Comparison of ENCODE assay signal across 8 mouse cellular contexts in the genomic region with DNA sequence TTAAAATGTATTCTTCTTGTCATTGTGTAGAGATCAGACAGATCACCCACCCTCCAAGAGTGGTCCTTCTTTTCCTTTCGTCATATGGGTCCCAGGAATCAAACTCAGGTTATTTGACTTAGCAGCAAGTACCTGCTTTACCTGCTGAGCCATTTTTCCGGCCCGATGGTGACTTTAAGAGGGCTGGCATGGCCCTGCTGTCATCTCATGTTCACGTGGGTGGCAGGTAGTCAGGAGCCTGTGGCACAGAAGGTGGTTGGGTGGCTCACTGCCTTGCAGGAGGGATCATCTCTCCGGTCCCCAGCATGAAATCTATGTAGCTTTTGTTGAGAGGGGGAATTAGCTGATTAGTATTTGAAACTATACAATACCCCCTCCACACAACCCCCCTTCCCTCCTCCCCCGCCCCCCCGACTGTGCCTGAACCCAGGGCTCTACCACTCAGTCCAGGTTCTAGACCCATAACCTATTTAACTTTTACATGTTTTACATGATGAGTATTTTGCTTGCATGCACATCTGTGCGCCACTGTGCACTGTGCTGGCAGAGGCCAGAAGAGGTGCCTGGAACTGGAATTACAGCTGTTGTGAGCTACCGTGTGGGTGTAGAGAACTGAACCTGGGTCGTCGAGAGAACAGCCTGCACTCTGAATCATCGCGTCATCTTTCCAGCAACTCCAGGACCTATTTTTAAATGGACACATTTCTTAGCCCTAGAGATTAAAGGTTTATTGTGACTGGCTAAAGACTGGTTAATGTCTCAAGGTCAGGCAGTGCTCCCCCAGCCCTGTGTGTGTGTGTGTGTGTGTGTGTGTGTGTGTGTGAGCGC. TPM values are rescaled to one million over a fixed set of nuclear protein-coding genes. Genes with fewer than 3 reads are reported as not detected.
DNase-seq lines count a peak whose midpoint lies in the region; ATAC-seq and TF ChIP-seq lines count a peak whose summit lies in the region.

No protein-coding gene starts in this region.

- H3K27me3 ChIP-seq in kidney, embryonic 16.5 days (ENCODE audit: insufficient read depth, low read length) = no peaks in the 10 kb centered on the region
- H3K27me3 ChIP-seq in forebrain, embryonic 16.5 days (replicated peaks; ENCODE audit: control insufficient read depth, insufficient read depth, low read length) = no peaks in the 10 kb centered on the region
- no peaks in the 10 kb centered on the region for H3K27me3 ChIP-seq in liver, postnatal 0 days (ENCODE audit: insufficient read depth, low read length)

- TF ChIP-seq CTCF in liver, postnatal 0 days (IDR thresholded peaks at IDR 0.05; ENCODE audit: low read depth) = no peak

- peak overlapping the region; percentile 84 for H3K4me3 ChIP-seq in kidney, embryonic 16.5 days (ENCODE audit: low read length)
- peak overlapping the region; percentile 95 for H3K4me3 ChIP-seq in forebrain, embryonic 16.5 days (replicated peaks; ENCODE audit: low read length)
- H3K4me3 ChIP-seq in liver, postnatal 0 days (ENCODE audit: low read depth, low read length) = peak overlapping the region; percentile 65

- ATAC-seq in kidney, embryonic 16.5 days (ENCODE audit: low FRiP score, low TSS enrichment) = peak; percentile 37
- peak; percentile 24; the same call in 1 of the 2 replicates for ATAC-seq in forebrain, embryonic 16.5 days
- no peak for ATAC-seq in liver, postnatal 0 days

- H3K9ac ChIP-seq in kidney, embryonic 16.5 days (replicated peaks; ENCODE audit: low read length) = peak overlapping the region; percentile 88
- H3K9ac ChIP-seq in forebrain, embryonic 16.5 days (replicated peaks; ENCODE audit: low read depth, low read length) = peak overlapping the region; percentile 95
- H3K9ac ChIP-seq in liver, postnatal 0 days (replicated peaks) = peak overlapping the region; percentile 83

- no peak for DNase-seq in kidney, adult 18-20 months
- peak; percentile 37 for DNase-seq in T-cell, adult 2 months (ENCODE audit: low spot score)
- DNase-seq in liver, postnatal 0 days = no peak
- no peak for DNase-seq in retina, postnatal 1 day
- no peak for DNase-seq in layer of hippocampus, adult 18-20 months (ENCODE audit: low spot score in 2 of 2)
- no peak for DNase-seq in retina, embryonic 14.5 days (ENCODE audit: low spot score)

- H3K4me2 ChIP-seq in kidney, embryonic 16.5 days (replicated peaks; ENCODE audit: low read depth, low read length) = peak overlapping the region; percentile 84
- peak overlapping the region; percentile 89 for H3K4me2 ChIP-seq in forebrain, embryonic 16.5 days (ENCODE audit: low read length)
- H3K4me2 ChIP-seq in liver, postnatal 0 days (ENCODE audit: low read depth, low read length) = peak overlapping the region; percentile 78

- H3K9me3 ChIP-seq in kidney, embryonic 16.5 days (ENCODE audit: low read length) = no peaks in the 10 kb centered on the region
- H3K9me3 ChIP-seq in forebrain, embryonic 16.5 days (ENCODE audit: control insufficient read depth, low read length) = no peaks in the 10 kb centered on the region
- no peaks in the 10 kb centered on the region for H3K9me3 ChIP-seq in liver, postnatal 0 days (ENCODE audit: low read length)

- H3K4me1 ChIP-seq in kidney, embryonic 16.5 days (ENCODE audit: insufficient read depth, low read length) = peaks cover 16% of the 10 kb centered on the region; the same call in 1 of the 2 replicates
- H3K4me1 ChIP-seq in forebrain, embryonic 16.5 days (replicated peaks; ENCODE audit: control insufficient read depth, insufficient read depth, low read length) = peaks cover 17% of the 10 kb centered on the region
- H3K4me1 ChIP-seq in liver, postnatal 0 days (ENCODE audit: insufficient read depth) = peaks cover 54% of the 10 kb centered on the region

- WGBS in kidney, embryonic 16.5 days = 54% methylated on average over 14 of the region's 14 CpGs
- WGBS in forebrain, embryonic 16.5 days = 53% methylated on average over 14 of the region's 14 CpGs
- WGBS in liver, postnatal 0 days (ENCODE audit: insufficient replicate concordance) = 61% methylated on average over 14 of the region's 14 CpGs

- no peak for TF ChIP-seq EP300 in liver, postnatal 0 days (IDR thresholded peaks at IDR 0.05; ENCODE audit: low read depth)

- peak overlapping the region; percentile 90; the same call in 1 of the 2 replicates for H3K27ac ChIP-seq in kidney, embryonic 16.5 days (ENCODE audit: low read length)
- H3K27ac ChIP-seq in forebrain, embryonic 16.5 days (ENCODE audit: low read length) = peak overlapping the region; percentile 95; the same call in 1 of the 2 replicates
- peak overlapping the region; percentile 98 for H3K27ac ChIP-seq in liver, postnatal 0 days (ENCODE audit: low read depth)

- H3K36me3 ChIP-seq in kidney, embryonic 16.5 days (ENCODE audit: insufficient read depth, low read length) = peaks cover 6% of the 10 kb centered on the region; the same call in 1 of the 2 replicates
- peaks cover 5% of the 10 kb centered on the region; the same call in 1 of the 2 replicates for H3K36me3 ChIP-seq in forebrain, embryonic 16.5 days (ENCODE audit: control insufficient read depth, insufficient read depth)
- H3K36me3 ChIP-seq in liver, postnatal 0 days (replicated peaks; ENCODE audit: insufficient read depth, low read length) = peaks cover 20% of the 10 kb centered on the region

RNA-seq across cellular contexts. Expression of a gene that starts 0.6 kb away (rescaled TPM):
- polyA plus RNA-seq in kidney, embryonic 16.5 days (2015; fragmentation: Nextera tagmentation; extraction: Ambion mirVana) = 177 and 178 TPM in 2 replicates
- polyA plus RNA-seq in forebrain, embryonic 16.5 days (2015; fragmentation: Nextera tagmentation; extraction: Ambion mirVana) = 201 and 205 TPM in 2 replicates
- polyA plus RNA-seq in liver, postnatal 0 days (2015; fragmentation: Nextera tagmentation; extraction: Ambion mirVana) = 87.6 and 88.5 TPM in 2 replicates
- total RNA-seq in layer of hippocampus, adult 18-20 months (2021) = 100 to 1,000 TPM; 120 to 123 TPM

RNA-seq across cellular contexts. Expression of a gene that starts 8.0 kb away (rescaled TPM):
- 449 and 450 TPM in 2 replicates for polyA plus RNA-seq in kidney, embryonic 16.5 days (2015; fragmentation: Nextera tagmentation; extraction: Ambion mirVana)
- 644 and 645 TPM in 2 replicates for polyA plus RNA-seq in forebrain, embryonic 16.5 days (2015; fragmentation: Nextera tagmentation; extraction: Ambion mirVana)
- polyA plus RNA-seq in liver, postnatal 0 days (2015; fragmentation: Nextera tagmentation; extraction: Ambion mirVana) = 185 and 225 TPM in 2 replicates
- 100 to 1,000 TPM; 256 to 262 TPM for total RNA-seq in layer of hippocampus, adult 18-20 months (2021)

RNA-seq across cellular contexts. Expression of a gene that starts 15.3 kb away (rescaled TPM):
- 82.6 and 90.6 TPM in 2 replicates for polyA plus RNA-seq in kidney, embryonic 16.5 days (2015; fragmentation: Nextera tagmentation; extraction: Ambion mirVana)
- polyA plus RNA-seq in forebrain, embryonic 16.5 days (2015; fragmentation: Nextera tagmentation; extraction: Ambion mirVana) = 73.2 and 78.4 TPM in 2 replicates
- polyA plus RNA-seq in liver, postnatal 0 days (2015; fragmentation: Nextera tagmentation; extraction: Ambion mirVana) = 46.9 and 52.9 TPM in 2 replicates
- 10 to 100 TPM; 58.8 to 69.7 TPM for total RNA-seq in layer of hippocampus, adult 18-20 months (2021)

RNA-seq across cellular contexts. Expression of a gene that starts 51.1 kb away (rescaled TPM):
- polyA plus RNA-seq in kidney, embryonic 16.5 days (2015; fragmentation: Nextera tagmentation; extraction: Ambion mirVana) = 2.7 and 3.0 TPM in 2 replicates
- polyA plus RNA-seq in forebrain, embryonic 16.5 days (2015; fragmentation: Nextera tagmentation; extraction: Ambion mirVana) = 0.47 and 1.0 TPM in 2 replicates
- 207 and 214 TPM in 2 replicates for polyA plus RNA-seq in liver, postnatal 0 days (2015; fragmentation: Nextera tagmentation; extraction: Ambion mirVana)
- total RNA-seq in layer of hippocampus, adult 18-20 months (2021) = not detected
